Mouse (Mus musculus): ENCODE measurements around the gene Serpinb3d.

DNA sequence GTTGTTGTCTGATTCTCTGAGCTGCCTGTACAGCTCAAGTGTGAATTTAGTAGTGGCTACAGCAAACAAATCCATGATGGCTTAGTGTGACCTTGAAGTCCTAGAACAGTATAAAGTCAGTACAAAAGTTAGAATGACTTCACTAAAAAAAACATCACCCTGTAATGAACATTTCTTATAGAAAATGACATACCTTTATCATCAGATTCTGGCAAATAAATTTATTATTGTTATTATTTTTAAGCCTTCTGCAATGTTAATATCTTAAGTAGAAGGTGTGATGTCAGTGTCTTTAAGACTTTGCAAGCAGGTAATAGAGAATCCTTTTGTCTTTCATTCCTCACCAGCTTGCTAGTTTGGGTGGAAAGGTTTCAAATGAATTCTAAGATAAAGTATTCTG lies at the start of gene Serpinb3d:
- no peak for TF ChIP-seq CTCF (IDR thresholded peaks at IDR 0.05; ENCODE audit: extremely low read depth, insufficient read depth, insufficient read length, insufficient replicate concordance)
- no peak for TF ChIP-seq POLR2A (IDR thresholded peaks at IDR 0.05; ENCODE audit: low read depth, low read length)

All from spleen, adult 2 months (tissue).